Mouse (Mus musculus): Measurements from ENCODE around the gene Limd2. TPM values are rescaled to one million over a fixed set of nuclear protein-coding genes. Genes with fewer than 3 reads are reported as not detected.

Gene Limd2
- polyA plus RNA-seq, 1 experiment = 0.93 TPM

DNA sequence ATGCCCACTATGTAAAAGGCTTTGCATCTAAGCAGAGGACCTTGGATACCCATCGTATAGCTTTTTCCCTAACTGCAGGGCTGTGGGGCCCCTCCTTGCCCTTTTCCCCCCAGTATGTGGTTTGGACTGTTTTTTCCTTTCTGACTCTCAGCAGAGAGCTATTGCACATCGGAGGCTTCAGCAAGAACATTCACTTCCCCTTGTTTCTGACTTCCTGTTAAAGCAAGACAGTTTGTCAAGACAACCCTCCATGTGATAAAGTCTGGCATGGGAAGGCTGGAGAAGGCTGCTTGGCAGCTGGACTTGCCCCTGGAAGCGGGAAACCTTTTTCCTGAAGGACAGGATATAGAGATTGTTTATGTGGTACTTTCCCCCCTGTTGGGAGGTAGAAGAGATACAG, 37.9 kb downstream of the Limd2 start:
- H3K4me3 ChIP-seq (replicated peaks) = no peak overlapping the region
- peaks cover 6% of the 10 kb centered on the region for H3K36me3 ChIP-seq (ENCODE audit: control insufficient read depth)
- H3K4me1 ChIP-seq (ENCODE audit: control insufficient read depth) = no peaks in the 10 kb centered on the region
- H3K27me3 ChIP-seq (ENCODE audit: control insufficient read depth) = no peaks in the 10 kb centered on the region
- no peak for TF ChIP-seq TAL1 (IDR thresholded peaks at IDR 0.05; ENCODE audit: low read length)
- TF ChIP-seq GATA1 (IDR thresholded peaks at IDR 0.05; ENCODE audit: low read length) = no peak
- no peaks in the 10 kb centered on the region for H3K9me3 ChIP-seq (ENCODE audit: control insufficient read depth, low read length)

DNA sequence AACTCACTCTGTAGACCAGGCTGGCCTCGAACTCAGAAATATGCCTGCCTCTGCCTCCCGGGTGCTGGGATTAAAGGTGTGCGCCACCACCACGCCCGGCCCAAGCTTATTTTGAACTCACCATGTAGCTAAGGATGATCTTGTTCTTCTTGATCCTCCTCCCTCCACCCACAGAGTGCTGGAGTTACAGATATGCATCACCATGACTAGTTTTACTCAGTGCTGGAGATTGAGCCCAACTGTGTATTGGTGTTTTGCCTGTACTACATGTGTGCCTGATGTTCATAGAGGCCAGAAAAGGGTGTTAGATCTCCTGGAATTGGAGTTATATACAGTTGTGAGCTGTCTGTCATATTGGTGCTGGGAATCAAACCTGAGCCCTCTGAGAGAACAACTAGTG, 38.4 kb downstream of the Limd2 start:
- Histone ChIP-seq H3K4me3 (replicated peaks) (no peak overlapping the region), H3K27me3 (ENCODE audit: control insufficient read depth) (no peaks in the 10 kb centered on the region), H3K9me3 (ENCODE audit: control insufficient read depth, low read length) (no peaks in the 10 kb centered on the region), H3K36me3 (ENCODE audit: control insufficient read depth) (peaks cover 6% of the 10 kb centered on the region), H3K4me1 (ENCODE audit: control insufficient read depth) (no peaks in the 10 kb centered on the region)
- TF ChIP-seq TAL1 (IDR thresholded peaks at IDR 0.05; ENCODE audit: low read length) (no peak), GATA1 (IDR thresholded peaks at IDR 0.05; ENCODE audit: low read length) (no peak)

DNA sequence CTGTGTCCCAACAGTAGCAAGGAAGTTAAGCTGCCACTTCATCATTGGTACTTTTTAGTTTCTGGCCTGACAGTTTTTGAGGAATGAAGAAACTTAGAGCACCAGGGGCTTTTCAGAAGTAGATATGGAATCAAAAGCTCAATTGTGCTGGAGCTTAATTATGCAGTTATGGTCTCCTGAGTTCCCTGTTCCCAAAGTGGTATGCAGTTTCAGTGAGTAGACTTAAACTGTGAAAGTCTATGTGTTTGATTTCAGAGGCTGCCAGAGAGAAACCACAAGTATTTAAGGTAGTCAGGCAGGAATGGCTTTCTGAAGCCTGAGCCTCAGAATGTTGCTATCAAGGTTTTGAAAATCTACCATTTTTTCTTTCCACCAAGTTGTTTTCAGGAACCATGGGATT, 49.0 kb downstream of the Limd2 start:
- Histone ChIP-seq H3K4me3 (replicated peaks) (no peak overlapping the region), H3K4me1 (ENCODE audit: control insufficient read depth) (no peaks in the 10 kb centered on the region), H3K27me3 (ENCODE audit: control insufficient read depth) (no peaks in the 10 kb centered on the region), H3K9me3 (ENCODE audit: control insufficient read depth, low read length) (no peaks in the 10 kb centered on the region), H3K36me3 (ENCODE audit: control insufficient read depth) (peaks cover 2% of the 10 kb centered on the region; the same call in 1 of the 2 replicates)
- TF ChIP-seq TAL1 (IDR thresholded peaks at IDR 0.05; ENCODE audit: low read length) = no peak
- no peak for TF ChIP-seq GATA1 (IDR thresholded peaks at IDR 0.05; ENCODE audit: low read length)

Other genes with a start within 250 kb of the Limd2 start
- gene Cyb561, start 207.5 kb downstream of the Limd2 start, polyA plus RNA-seq (2012) = 0.02 and 0.07 TPM in 2 replicates
- not detected in 2 replicates for gene Ace, start 192.9 kb downstream of the Limd2 start, polyA plus RNA-seq (2012)
- not detected in 2 replicates for gene Ace3, start 166.2 kb downstream of the Limd2 start, polyA plus RNA-seq (2012)
- not detected in 2 replicates for gene Kcnh6, start 152.7 kb downstream of the Limd2 start, polyA plus RNA-seq (2012)
- gene Dcaf7, start 124.0 kb downstream of the Limd2 start, polyA plus RNA-seq (2012) = 0.91 and 0.92 TPM in 2 replicates
- 0.49 and 0.57 TPM in 2 replicates for gene Taco1, start 94.8 kb downstream of the Limd2 start, polyA plus RNA-seq (2012)
- gene Map3k3, start 76.2 kb downstream of the Limd2 start, polyA plus RNA-seq (2012) = 0.05 and 0.07 TPM in 2 replicates
- gene Gm10840, start within 50 bp of the Limd2 start, polyA plus RNA-seq (2012) = not detected in 2 replicates
- 2.6 and 3.1 TPM in 2 replicates for gene Strada, start 41.3 kb upstream of the Limd2 start, polyA plus RNA-seq (2012)
- 0.17 and 0.20 TPM in 2 replicates for gene Ccdc47, start 55.5 kb upstream of the Limd2 start, polyA plus RNA-seq (2012)
- 1.4 and 1.5 TPM in 2 replicates for gene Ddx42, start 56.1 kb upstream of the Limd2 start, polyA plus RNA-seq (2012)
- gene Ftsj3, start 95.2 kb upstream of the Limd2 start, polyA plus RNA-seq (2012) = 0.49 and 0.56 TPM in 2 replicates
- gene Psmc5, start 95.3 kb upstream of the Limd2 start, polyA plus RNA-seq (2012) = 3.8 and 5.2 TPM in 2 replicates
- 6.5 and 7.7 TPM in 2 replicates for gene Smarcd2, start 112.1 kb upstream of the Limd2 start, polyA plus RNA-seq (2012)
- gene Tcam1, start 115.8 kb upstream of the Limd2 start, polyA plus RNA-seq (2012) = not detected in 2 replicates
- not detected in 2 replicates for gene Gh, start 141.0 kb upstream of the Limd2 start, polyA plus RNA-seq (2012)
- 0.03 and 0.08 TPM in 2 replicates for gene Cd79b, start 153.9 kb upstream of the Limd2 start, polyA plus RNA-seq (2012)
- not detected in 2 replicates for gene Scn4a, start 192.4 kb upstream of the Limd2 start, polyA plus RNA-seq (2012)
- gene Prr29, start 204.6 kb upstream of the Limd2 start, polyA plus RNA-seq (2012) = not detected in 2 replicates
- gene Icam2, start 227.2 kb upstream of the Limd2 start, polyA plus RNA-seq (2012) = 0.03 and 0.14 TPM in 2 replicates